Mouse (Mus musculus) kidney, adult 2 months (tissue): ENCODE results near the gene Abl1. TPM values are rescaled to one million over a fixed set of nuclear protein-coding genes. Genes with fewer than 3 reads are reported as not detected.

Experiments
- DNase-seq: peaks from one replicate; pipeline ENCODE4 v3.0.0; 2021
- H3K27ac ChIP-seq: fragments of 200-500 bp; 2 replicates; pipeline ENCODE4 v1.5.1; 2012; ENCODE audit warnings: low read depth, low read length, control low read depth, inconsistent platforms; ENCODE audit not compliant: insufficient read depth
- H3K27me3 ChIP-seq: fragments of 200-500 bp; replicated peaks from 2 replicates; pipeline ENCODE4 v1.6.1; 2012; ENCODE audit warnings: mild to moderate bottlenecking, moderate library complexity, low read length, inconsistent platforms; ENCODE audit not compliant: control insufficient read depth, insufficient read depth
- H3K36me3 ChIP-seq: fragments of 200-500 bp; 2 replicates; pipeline ENCODE4 v1.6.1; 2012; ENCODE audit warnings: mild to moderate bottlenecking, moderate library complexity, low read length, inconsistent platforms; ENCODE audit not compliant: control insufficient read depth, insufficient read depth
- H3K4me1 ChIP-seq: fragments of 200-500 bp; 2 replicates; pipeline ENCODE4 v1.6.1; 2011; ENCODE audit warnings: low read length; ENCODE audit not compliant: control insufficient read depth, insufficient read depth
- H3K4me3 ChIP-seq: fragments of 200-500 bp; 2 replicates; pipeline ENCODE4 v1.5.1; 2011; ENCODE audit warnings: mild to moderate bottlenecking, low read depth, low read length, control low read depth; ENCODE audit not compliant: insufficient read depth
- CTCF ChIP-seq: fragments of 200-500 bp; conservative IDR thresholded peaks from 2 replicates; pipeline ENCODE4 v1.5.1; 2011; ENCODE audit warnings: low read depth, mild to moderate bottlenecking, control low read depth, low read length, moderate library complexity, mixed read lengths; ENCODE audit not compliant: insufficient read depth, insufficient read length
- POLR2A ChIP-seq: fragments of 200-500 bp; IDR thresholded peaks from one replicate; pipeline ENCODE4 v1.6.1; 2011; ENCODE audit warnings: low read depth, low read length, control low read depth
- WGBS: fragments of 180-500 bp; shearing (Covaris S2); methylation state at CpG from one replicate; pipeline ENCODE4 v1.1.7; 2018; 5-methylcytosine and 5-hydroxymethylcytosine counted together
- polyA plus RNA-seq: library from polyadenylated mRNA; depleted of rRNA; stranded (reverse); fragments of >200 nt; gene quantifications from 2 replicates; pipeline ENCODE4 v1.2.3, GENCODE M21; 2012

The Abl1 gene
- polyA plus RNA-seq, 1 experiment = 30.5 TPM

- H3K4me1 ChIP-seq = no peaks in the 10 kb centered on the region
- TF ChIP-seq POLR2A (no peak), CTCF (no peak)
- WGBS = 66% methylated on average over 16 of the region's 16 CpGs
- H3K27me3 ChIP-seq = no peaks in the 10 kb centered on the region; the same call in 1 of the 2 replicates
- H3K36me3 ChIP-seq = no peaks in the 10 kb centered on the region
- DNase-seq = no peak
- no peak overlapping the region for H3K27ac ChIP-seq
- no peak overlapping the region for H3K4me3 ChIP-seq
Measured at GRCm38 (mm10) chr2:31825469-31825911, 137.3 kb downstream of the Abl1 start.

DNA sequence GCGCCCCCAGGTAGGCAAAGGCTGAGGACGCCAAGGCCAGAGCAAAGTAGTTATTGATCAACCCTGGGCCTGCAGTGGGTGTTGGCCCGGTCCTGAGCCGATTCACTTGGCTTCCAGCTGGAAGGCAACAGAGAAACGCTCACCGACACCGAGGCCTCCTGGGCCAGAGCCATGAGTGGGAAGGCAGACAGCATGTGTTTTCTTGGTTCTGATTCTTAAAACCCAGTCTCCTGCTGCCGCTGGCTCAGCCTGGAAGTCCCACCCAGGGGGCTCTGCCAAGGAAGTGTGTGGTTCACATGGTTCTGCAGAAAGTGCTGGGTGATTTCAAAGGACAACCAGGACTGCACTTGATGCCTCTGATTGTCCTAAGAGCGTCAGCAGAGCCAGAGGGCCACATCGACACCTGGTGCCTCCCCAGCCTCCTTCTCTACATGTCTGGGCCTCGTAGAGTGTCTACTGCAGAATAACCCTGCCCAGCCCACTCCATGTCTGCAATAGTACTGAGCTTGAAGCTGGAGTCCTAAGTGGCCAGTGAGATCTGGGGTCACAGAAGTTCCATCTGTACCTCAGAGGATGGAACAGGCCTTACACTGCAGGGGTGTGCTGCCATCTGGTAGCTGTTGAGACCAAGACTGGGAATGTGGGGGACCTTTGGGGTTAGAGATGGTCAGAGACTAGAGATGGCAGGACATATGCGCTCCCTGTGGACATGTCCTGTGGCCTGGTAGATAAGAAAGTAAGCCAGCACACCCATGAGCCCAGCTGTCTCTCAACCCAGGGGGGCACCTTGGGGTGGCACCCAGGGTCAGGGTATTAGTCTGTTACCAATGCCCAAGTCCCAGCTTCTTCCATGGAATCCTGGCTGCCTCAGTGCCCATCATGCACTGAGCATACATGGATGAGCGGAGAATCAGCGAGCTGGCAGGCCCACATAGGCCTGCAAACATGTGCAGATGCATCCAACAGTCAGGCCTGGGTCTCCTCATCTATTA, 138.2 kb downstream of the Abl1 start:
- WGBS = 74% methylated on average over 14 of the region's 14 CpGs
- Histone ChIP-seq H3K4me3 (no peak overlapping the region), H3K27me3 (no peaks in the 10 kb centered on the region; the same call in 1 of the 2 replicates), H3K4me1 (no peaks in the 10 kb centered on the region), H3K27ac (no peak overlapping the region), H3K36me3 (no peaks in the 10 kb centered on the region)
- TF ChIP-seq CTCF = no peak
- no peak for TF ChIP-seq POLR2A
- peak; percentile 31 for DNase-seq

- no peaks in the 10 kb centered on the region for H3K27me3 ChIP-seq
- WGBS = 20% methylated on average over 7 of the region's 7 CpGs
- DNase-seq = peak; percentile 66
- no peaks in the 10 kb centered on the region for H3K4me1 ChIP-seq
- H3K27ac ChIP-seq = no peak overlapping the region
- H3K4me3 ChIP-seq = no peak overlapping the region
- no peaks in the 10 kb centered on the region for H3K36me3 ChIP-seq
- TF ChIP-seq CTCF (no peak), POLR2A (no peak)
Measured at GRCm38 (mm10) chr2:31827877-31828276, 139.7 kb downstream of the Abl1 start.

- no peaks in the 10 kb centered on the region for H3K36me3 ChIP-seq
- H3K4me3 ChIP-seq = no peak overlapping the region
- no peak overlapping the region for H3K27ac ChIP-seq
- TF ChIP-seq POLR2A = no peak
- TF ChIP-seq CTCF = no peak
- DNase-seq = no peak
- 40% methylated on average over 4 of the region's 4 CpGs for WGBS
- H3K4me1 ChIP-seq = no peaks in the 10 kb centered on the region
- H3K27me3 ChIP-seq = no peaks in the 10 kb centered on the region
Measured at GRCm38 (mm10) chr2:31828311-31828825, 140.2 kb downstream of the Abl1 start.

DNA sequence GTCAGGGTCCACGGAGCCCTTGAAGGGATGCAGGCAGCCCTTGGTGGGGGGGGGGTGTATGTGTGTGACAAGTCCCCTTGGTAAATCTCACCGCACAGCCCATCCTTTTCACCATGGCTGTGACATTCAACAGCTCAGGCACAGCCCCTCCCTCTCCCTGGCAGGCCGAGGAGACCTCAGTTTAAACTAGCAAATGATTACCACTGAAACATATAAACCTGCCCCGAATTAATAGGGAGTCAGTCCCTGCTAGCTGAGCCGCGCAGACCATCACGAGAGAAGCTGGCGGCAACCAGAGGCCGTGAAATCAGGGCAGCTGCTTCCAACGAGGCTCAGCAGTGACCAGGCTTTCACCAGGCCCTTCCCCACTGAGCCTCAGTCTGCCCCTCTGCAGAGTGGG, 147.9 kb downstream of the Abl1 start:
- WGBS = 33% methylated on average over 10 of the region's 10 CpGs
- TF ChIP-seq POLR2A = no peak
- no peak for TF ChIP-seq CTCF
- Histone ChIP-seq H3K4me1 (no peaks in the 10 kb centered on the region), H3K27ac (no peak overlapping the region), H3K36me3 (no peaks in the 10 kb centered on the region), H3K4me3 (no peak overlapping the region), H3K27me3 (no peaks in the 10 kb centered on the region)
- DNase-seq = peak; percentile 76

- DNase-seq = no peak
- Histone ChIP-seq H3K4me1 (no peaks in the 10 kb centered on the region), H3K4me3 (no peak overlapping the region), H3K27ac (no peak overlapping the region), H3K36me3 (no peaks in the 10 kb centered on the region), H3K27me3 (no peaks in the 10 kb centered on the region)
- WGBS = 53% methylated on average over 6 of the region's 6 CpGs
- TF ChIP-seq POLR2A = no peak
- TF ChIP-seq CTCF = no peak
Measured at GRCm38 (mm10) chr2:31836985-31837384, 148.8 kb downstream of the Abl1 start.

DNA sequence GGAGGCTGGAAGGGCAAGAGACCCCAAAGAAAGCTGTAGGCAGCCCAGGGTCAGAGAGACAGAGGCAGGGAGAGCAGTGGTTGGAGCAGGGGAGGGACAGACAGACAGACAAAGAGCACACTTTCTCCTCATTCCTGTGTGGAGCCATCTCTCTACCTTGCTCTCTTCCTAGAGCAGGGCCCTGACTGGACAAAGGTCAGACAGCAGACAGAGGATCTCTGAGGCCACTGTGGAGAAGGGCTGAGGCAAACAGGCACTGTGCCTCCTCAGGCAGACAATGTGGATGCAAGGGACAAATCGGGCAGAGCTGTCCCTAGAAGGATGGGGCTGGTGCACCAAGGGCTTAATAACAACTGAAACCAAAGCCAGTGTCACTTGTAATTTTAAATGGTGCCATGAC, 150.7 kb downstream of the Abl1 start:
- 45% methylated on average over 1 of the region's 1 CpGs for WGBS
- TF ChIP-seq POLR2A (no peak), CTCF (no peak)
- H3K4me1 ChIP-seq = no peaks in the 10 kb centered on the region
- DNase-seq = peak; percentile 60
- H3K36me3 ChIP-seq = no peaks in the 10 kb centered on the region
- H3K27ac ChIP-seq = no peak overlapping the region
- no peak overlapping the region for H3K4me3 ChIP-seq
- H3K27me3 ChIP-seq = no peaks in the 10 kb centered on the region

DNA sequence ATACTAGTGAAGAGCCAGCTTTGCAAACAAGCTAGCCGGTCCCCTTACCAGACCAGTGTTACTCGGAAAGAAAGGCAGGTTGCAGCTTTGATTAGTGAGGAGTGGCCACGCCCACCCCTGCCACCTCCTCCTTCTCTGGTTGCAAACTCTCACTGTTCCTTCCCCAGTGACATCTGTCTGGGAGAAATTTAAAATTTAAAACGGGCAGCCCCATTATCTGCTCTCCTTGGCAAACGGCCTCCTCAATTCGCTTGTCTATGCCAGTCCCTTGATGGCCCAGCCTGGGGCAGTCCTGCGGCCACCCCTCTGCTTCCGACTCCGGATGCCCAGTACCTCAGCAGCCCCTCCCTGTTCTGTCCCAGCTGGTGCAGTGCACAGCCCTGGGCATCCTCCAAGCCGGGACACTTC, 156.6 kb downstream of the Abl1 start:
- Histone ChIP-seq H3K27ac (no peak overlapping the region), H3K4me1 (no peaks in the 10 kb centered on the region), H3K27me3 (peaks cover 13% of the 10 kb centered on the region), H3K4me3 (no peak overlapping the region), H3K36me3 (no peaks in the 10 kb centered on the region)
- no peak for TF ChIP-seq CTCF
- no peak for TF ChIP-seq POLR2A
- no peak for DNase-seq
- 25% methylated on average over 10 of the region's 10 CpGs for WGBS
